Mouse (Mus musculus): Measurements from ENCODE around the gene Tmsb15b1. TPM values are rescaled to one million over a fixed set of nuclear protein-coding genes. Genes with fewer than 3 reads are reported as not detected.
"Not testable (repeated sequence)": the region's sequence is repeated elsewhere in the genome, so short reads cannot be mapped to it uniquely, and the experiment has no call there.

Gene Tmsb15b1
- polyA plus RNA-seq, 1 experiment from 2014 or later = 33.6 TPM

DNA sequence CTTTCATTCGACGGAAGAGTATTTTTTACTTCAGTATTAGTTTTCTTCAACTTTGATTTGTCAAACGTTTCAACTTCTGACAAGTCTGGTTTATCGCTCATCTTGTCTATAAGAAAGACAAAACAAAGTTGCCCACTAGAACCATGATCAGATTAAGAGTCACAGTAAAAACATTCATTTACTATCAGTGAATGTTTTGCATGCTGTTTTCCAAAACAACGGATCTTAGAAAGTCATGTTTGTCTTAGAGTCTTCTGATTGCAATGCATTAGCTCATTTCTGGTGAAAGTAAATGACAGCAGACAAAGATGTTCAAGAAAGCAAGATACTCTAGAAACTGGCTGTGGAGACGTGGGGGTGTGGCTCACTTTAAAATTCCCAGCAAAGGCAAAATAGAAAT lies 1.3 kb downstream of the Tmsb15b1 start, which contains the start of gene Tmsb15b2:
Tmsb15b2 (minus strand) TSS at position 101 of the 400 bp plus-strand sequence.
- not testable (repeated sequence) for H3K9ac ChIP-seq; H3K36me3 ChIP-seq; H3K27ac ChIP-seq (replicated peaks); H3K27me3 ChIP-seq; H3K9me3 ChIP-seq (replicated peaks); H3K4me1 ChIP-seq; ATAC-seq (ENCODE audit: insufficient number of reproducible peaks, low FRiP score, low TSS enrichment, low read depth)
- Histone ChIP-seq H3K4me2 (replicated peaks) (peak within 1 kb of the TSS; percentile 51), H3K4me3 (replicated peaks) (peak within 1 kb of the TSS; percentile 47)
- 87% methylated on average over 6 of the region's 6 CpGs for WGBS

DNA sequence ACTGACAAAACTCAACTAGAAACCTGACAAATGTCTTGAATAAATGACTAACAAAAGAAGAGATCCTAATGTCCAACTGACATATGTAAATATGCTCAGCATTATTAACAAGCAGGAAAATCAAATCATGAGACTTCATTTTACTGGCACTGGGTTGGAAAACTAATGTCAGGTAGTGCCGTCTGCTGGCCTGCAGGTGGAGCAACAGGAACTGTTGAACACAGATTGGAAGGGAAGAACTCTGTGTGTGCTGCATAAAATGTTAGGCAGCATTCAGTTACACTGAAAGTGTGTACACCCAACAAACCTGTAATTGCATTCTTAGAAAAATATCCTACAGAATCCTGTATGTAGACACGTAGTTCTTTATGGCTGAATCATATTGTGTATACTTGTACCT lies 17.0 kb downstream of the Tmsb15b1 start:
- H3K36me3 ChIP-seq = no peaks in the 10 kb centered on the region
- no peaks in the 10 kb centered on the region for H3K9me3 ChIP-seq (replicated peaks)
- 17% methylated on average over 2 of the region's 2 CpGs for WGBS
- no peak for ATAC-seq (ENCODE audit: insufficient number of reproducible peaks, low FRiP score, low TSS enrichment, low read depth)
- no peak overlapping the region for H3K4me3 ChIP-seq (replicated peaks)
- H3K27ac ChIP-seq (replicated peaks) = no peak overlapping the region
- H3K4me1 ChIP-seq = no peaks in the 10 kb centered on the region
- no peak overlapping the region for H3K4me2 ChIP-seq (replicated peaks)
- H3K27me3 ChIP-seq = no peaks in the 10 kb centered on the region
- no peak overlapping the region for H3K9ac ChIP-seq

DNA sequence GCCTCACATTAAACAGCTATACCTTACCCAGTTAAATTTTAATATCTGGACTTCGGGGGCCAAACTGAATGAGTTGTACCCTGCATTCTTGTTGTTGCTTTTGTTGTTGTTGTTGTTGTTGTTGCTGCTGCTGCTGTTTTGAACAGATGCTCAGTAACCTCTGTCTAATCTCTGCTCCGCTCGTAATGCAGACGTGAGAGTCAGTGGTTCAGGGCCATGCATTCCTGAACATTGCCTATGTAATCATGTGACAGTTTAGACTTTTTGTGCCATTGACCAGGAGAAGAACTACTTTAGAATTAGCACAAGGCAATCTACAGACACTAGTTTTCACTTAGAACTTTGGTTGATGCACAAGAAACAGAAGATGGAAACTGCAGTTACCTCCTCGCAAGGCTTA lies 18.4 kb downstream of the Tmsb15b1 start:
- not testable (repeated sequence) for H3K27ac ChIP-seq (replicated peaks); H3K4me1 ChIP-seq; H3K36me3 ChIP-seq; H3K27me3 ChIP-seq; H3K9me3 ChIP-seq (replicated peaks); H3K9ac ChIP-seq; ATAC-seq (ENCODE audit: insufficient number of reproducible peaks, low FRiP score, low TSS enrichment, low read depth)
- WGBS = 57% methylated on average over 5 of the region's 5 CpGs
- Histone ChIP-seq H3K4me2 (replicated peaks) (peak overlapping the region; percentile 45), H3K4me3 (replicated peaks) (peak overlapping the region; percentile 37)

DNA sequence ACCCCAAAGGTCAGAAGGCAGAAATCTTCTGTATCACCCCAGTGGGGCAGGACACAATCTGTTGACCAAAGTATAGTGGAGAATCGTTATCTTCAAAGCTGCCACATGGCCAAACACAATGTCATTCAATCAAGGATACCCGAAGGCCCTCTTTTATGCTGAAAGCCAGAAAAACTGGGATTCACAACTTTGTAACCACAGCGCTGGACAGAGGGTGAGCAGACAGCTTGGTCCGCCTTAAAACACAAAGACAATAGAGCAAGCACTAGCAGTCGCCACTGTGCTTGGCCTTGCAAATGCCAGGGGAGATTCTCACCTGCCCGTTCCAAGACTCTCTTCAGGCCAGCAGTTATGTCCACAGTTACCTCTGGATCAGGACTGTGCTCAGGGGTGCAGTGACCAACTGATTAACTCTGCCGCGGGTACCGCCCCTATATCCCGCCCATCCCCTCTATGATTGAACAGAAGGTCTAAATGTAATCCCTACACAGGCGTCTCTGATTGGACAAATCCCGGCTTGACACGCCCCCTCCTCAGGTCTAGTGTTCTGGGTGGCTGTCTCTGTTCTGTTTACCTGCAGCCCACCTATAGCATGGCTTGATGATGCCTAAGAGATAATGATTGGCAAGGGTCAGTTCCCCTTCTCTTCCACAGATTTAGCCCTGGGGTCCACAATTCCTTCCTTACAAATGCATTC lies 18.9 kb downstream of the Tmsb15b1 start:
- peak overlapping the region; percentile 37 for H3K4me3 ChIP-seq (replicated peaks)
- not testable (repeated sequence) for H3K9me3 ChIP-seq (replicated peaks); H3K9ac ChIP-seq; H3K27ac ChIP-seq (replicated peaks); H3K4me1 ChIP-seq; H3K36me3 ChIP-seq; H3K27me3 ChIP-seq
- peak; percentile 91 for ATAC-seq (ENCODE audit: insufficient number of reproducible peaks, low FRiP score, low TSS enrichment, low read depth)
- WGBS = 26% methylated on average over 13 of the region's 13 CpGs
- peak overlapping the region; percentile 45 for H3K4me2 ChIP-seq (replicated peaks)

DNA sequence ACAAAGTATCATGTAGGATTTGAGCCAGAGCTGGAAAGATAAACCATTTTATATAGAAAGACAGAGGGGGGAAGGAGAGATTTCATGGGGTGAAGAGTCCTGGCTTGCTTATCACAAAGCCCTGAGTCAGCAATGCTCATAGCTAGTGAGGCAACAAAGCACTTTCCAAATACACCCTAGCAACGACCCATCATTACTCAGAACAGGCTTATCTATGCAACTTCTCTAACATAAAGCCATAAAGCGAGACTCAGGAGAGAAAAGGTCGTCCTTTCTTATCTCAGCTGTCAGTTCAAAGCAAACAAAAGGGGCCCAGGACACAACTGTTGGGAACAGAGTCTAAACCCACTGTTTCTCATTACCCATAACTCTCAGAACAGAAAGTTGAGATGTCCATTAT lies 38.7 kb downstream of the Tmsb15b1 start:
- Histone ChIP-seq H3K4me2 (replicated peaks) (no peak overlapping the region), H3K4me1 (no peaks in the 10 kb centered on the region), H3K27ac (replicated peaks) (no peak overlapping the region), H3K9ac (no peak overlapping the region), H3K9me3 (replicated peaks) (no peaks in the 10 kb centered on the region), H3K36me3 (no peaks in the 10 kb centered on the region), H3K4me3 (replicated peaks) (no peak overlapping the region), H3K27me3 (no peaks in the 10 kb centered on the region)
- 43% methylated on average over 3 of the region's 3 CpGs for WGBS
- no peak for ATAC-seq (ENCODE audit: insufficient number of reproducible peaks, low FRiP score, low TSS enrichment, low read depth)

DNA sequence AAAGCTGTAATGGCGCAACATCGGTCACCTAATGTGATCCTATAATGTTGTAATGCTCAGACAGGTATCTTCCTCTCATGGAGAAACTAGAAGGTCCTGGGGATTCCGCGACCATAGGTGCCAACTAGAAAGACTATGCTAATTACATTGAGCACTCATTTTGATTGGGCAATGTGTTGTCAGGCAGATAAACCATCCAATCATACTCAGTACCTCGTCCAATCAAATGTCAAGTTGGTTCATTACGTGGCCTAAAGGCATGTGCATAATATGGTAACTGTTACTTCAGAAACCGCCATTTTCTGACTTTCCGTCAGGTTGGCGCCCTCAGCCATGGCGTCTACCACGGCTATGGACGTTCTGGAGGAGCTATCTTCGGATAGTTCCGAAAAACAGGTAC lies 49.6 kb downstream of the Tmsb15b1 start, which contains the start of gene H2bfm:
H2bfm (plus strand) TSS at position 295 of the 400 bp plus-strand sequence.
- no peak for ATAC-seq (ENCODE audit: insufficient number of reproducible peaks, low FRiP score, low TSS enrichment, low read depth)
- 91% methylated on average over 14 of the region's 14 CpGs for WGBS
- Histone ChIP-seq H3K4me3 (replicated peaks) (no peak within 1 kb of the TSS), H3K27me3 (no peaks in the 10 kb centered on the region), H3K9ac (no peak within 1 kb of the TSS), H3K4me2 (replicated peaks) (no peak within 1 kb of the TSS), H3K27ac (replicated peaks) (no peak within 1 kb of the TSS), H3K9me3 (replicated peaks) (no peaks in the 10 kb centered on the region), H3K36me3 (no peaks in the 10 kb centered on the region), H3K4me1 (no peaks in the 10 kb centered on the region)

DNA sequence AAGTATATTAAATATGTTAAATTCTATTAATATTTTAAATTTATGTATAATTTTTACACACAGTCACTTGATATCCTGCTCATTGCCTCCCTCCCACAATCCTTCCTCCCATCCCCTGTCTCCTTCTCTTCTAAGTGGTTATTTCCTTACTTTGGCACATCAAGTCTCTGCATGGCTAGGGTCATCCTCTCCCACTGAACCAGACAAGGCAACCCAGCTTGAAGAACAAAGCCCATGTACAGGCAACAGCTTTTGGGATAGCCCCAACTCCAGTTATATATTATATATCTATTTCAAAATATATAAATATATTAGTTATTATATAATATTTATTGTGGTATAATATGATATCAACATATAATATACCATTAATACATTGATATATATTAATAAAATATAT lies 50.8 kb downstream of the Tmsb15b1 start:
- Histone ChIP-seq H3K4me3 (replicated peaks) (no peak overlapping the region), H3K27ac (replicated peaks) (no peak overlapping the region), H3K4me2 (replicated peaks) (no peak overlapping the region), H3K9ac (no peak overlapping the region), H3K27me3 (no peaks in the 10 kb centered on the region), H3K36me3 (no peaks in the 10 kb centered on the region), H3K9me3 (replicated peaks) (no peaks in the 10 kb centered on the region), H3K4me1 (no peaks in the 10 kb centered on the region)
- no peak for ATAC-seq (ENCODE audit: insufficient number of reproducible peaks, low FRiP score, low TSS enrichment, low read depth)

Other genes starting within 250 kb of the Tmsb15b1 start
- gene Morf4l2, start 233.2 kb downstream of the Tmsb15b1 start, polyA plus RNA-seq (2015; fragmentation: Nextera tagmentation; extraction: Ambion mirVana) = 552 and 560 TPM in 2 replicates
- gene Glra4, start 196.7 kb downstream of the Tmsb15b1 start, polyA plus RNA-seq (2015; fragmentation: Nextera tagmentation; extraction: Ambion mirVana) = 0.08 and 0.11 TPM in 2 replicates
- gene Plp1, start 154.2 kb downstream of the Tmsb15b1 start, polyA plus RNA-seq (2015; fragmentation: Nextera tagmentation; extraction: Ambion mirVana) = 10.1 and 11.9 TPM in 2 replicates
- gene Rab9b, start 108.1 kb downstream of the Tmsb15b1 start, polyA plus RNA-seq (2015; fragmentation: Nextera tagmentation; extraction: Ambion mirVana) = 0.47 and 0.69 TPM in 2 replicates
- not detected in 2 replicates for gene H2bfm, start 49.5 kb downstream of the Tmsb15b1 start, polyA plus RNA-seq (2015; fragmentation: Nextera tagmentation; extraction: Ambion mirVana)
- 45.0 and 55.7 TPM in 2 replicates for gene Tmsb15b2, start 1.4 kb downstream of the Tmsb15b1 start, polyA plus RNA-seq (2015; fragmentation: Nextera tagmentation; extraction: Ambion mirVana)
- gene Tmsb15l, start within 50 bp of the Tmsb15b1 start, polyA plus RNA-seq (2015; fragmentation: Nextera tagmentation; extraction: Ambion mirVana) = 3.7 and 3.9 TPM in 2 replicates
- 15.0 and 18.9 TPM in 2 replicates for gene Zcchc18, start 16.3 kb upstream of the Tmsb15b1 start, polyA plus RNA-seq (2015; fragmentation: Nextera tagmentation; extraction: Ambion mirVana)
- 9.4 and 10.1 TPM in 2 replicates for gene Slc25a53, start 61.4 kb upstream of the Tmsb15b1 start, polyA plus RNA-seq (2015; fragmentation: Nextera tagmentation; extraction: Ambion mirVana)
- 5.6 and 5.7 TPM in 2 replicates for gene Fam199x, start 72.7 kb upstream of the Tmsb15b1 start, polyA plus RNA-seq (2015; fragmentation: Nextera tagmentation; extraction: Ambion mirVana)
- gene Esx1, start 145.2 kb upstream of the Tmsb15b1 start, polyA plus RNA-seq (2015; fragmentation: Nextera tagmentation; extraction: Ambion mirVana) = not detected in 2 replicates